Mouse (Mus musculus): Measurements from ENCODE around the gene Plcz1. TPM values are rescaled to one million over a fixed set of nuclear protein-coding genes. Genes with fewer than 3 reads are reported as not detected.

The Plcz1 gene
- not detected in 2 replicates for polyA plus RNA-seq (2015; fragmentation: Nextera tagmentation; extraction: Ambion mirVana)

- ATAC-seq (replicated peaks; ENCODE audit: insufficient number of reproducible peaks, insufficient read depth, low FRiP score, low read depth) = no peak
- Histone ChIP-seq H3K27me3 (no peaks in the 10 kb centered on the region), H3K9ac (no peak within 1 kb of the TSS), H3K4me1 (replicated peaks) (no peaks in the 10 kb centered on the region), H3K4me3 (no peak within 1 kb of the TSS), H3K4me2 (no peak within 1 kb of the TSS), H3K9me3 (replicated peaks) (no peaks in the 10 kb centered on the region), H3K27ac (no peak within 1 kb of the TSS), H3K36me3 (no peaks in the 10 kb centered on the region)
- 81% methylated on average over 5 of the region's 5 CpGs for WGBS
Measured at GRCm38 (mm10) chr6:140041357-140041756, at the start of gene Plcz1. Gene Plcz1, minus strand, starts transcription at chr6:140041457.

DNA sequence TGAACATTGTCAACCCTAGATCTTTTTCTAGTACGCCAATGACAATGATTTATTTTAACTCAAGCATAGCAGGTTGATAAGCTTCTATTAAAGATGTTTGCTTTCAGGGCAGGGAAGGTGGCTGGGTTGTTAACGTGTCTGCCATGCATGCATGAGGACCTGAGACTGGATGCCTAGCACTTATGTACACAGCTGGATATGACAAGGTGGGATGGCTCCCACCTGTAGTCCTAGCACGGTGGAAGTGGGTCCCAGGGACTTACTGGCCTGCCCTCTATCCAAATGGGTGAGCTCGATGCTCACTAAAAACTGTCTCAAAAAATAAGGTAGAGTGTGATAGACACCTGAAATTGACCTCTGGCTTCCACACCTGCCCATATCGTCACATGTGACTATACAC is 48.6 kb upstream of the Plcz1 start:
- no peak overlapping the region for H3K9ac ChIP-seq
- no peak overlapping the region for H3K4me2 ChIP-seq
- H3K27ac ChIP-seq = no peak overlapping the region
- no peaks in the 10 kb centered on the region for H3K36me3 ChIP-seq
- H3K27me3 ChIP-seq = no peaks in the 10 kb centered on the region
- ATAC-seq (replicated peaks; ENCODE audit: insufficient number of reproducible peaks, insufficient read depth, low FRiP score, low read depth) = no peak
- no peak overlapping the region for H3K4me3 ChIP-seq
- H3K9me3 ChIP-seq (replicated peaks) = no peaks in the 10 kb centered on the region
- no peaks in the 10 kb centered on the region for H3K4me1 ChIP-seq (replicated peaks)
- 79% methylated on average over 5 of the region's 5 CpGs for WGBS

- no peak overlapping the region for H3K27ac ChIP-seq
- H3K9me3 ChIP-seq (replicated peaks) = no peaks in the 10 kb centered on the region
- H3K27me3 ChIP-seq = no peaks in the 10 kb centered on the region
- no peak; the same call in 1 of the 2 replicates for ATAC-seq (replicated peaks; ENCODE audit: insufficient number of reproducible peaks, insufficient read depth, low FRiP score, low read depth)
- no peak overlapping the region for H3K9ac ChIP-seq
- H3K4me2 ChIP-seq = no peak overlapping the region
- H3K4me3 ChIP-seq = no peak overlapping the region
- WGBS = 68% methylated on average over 3 of the region's 3 CpGs
- no peaks in the 10 kb centered on the region for H3K4me1 ChIP-seq (replicated peaks)
- no peaks in the 10 kb centered on the region for H3K36me3 ChIP-seq
Measured at GRCm38 (mm10) chr6:140081739-140082138, 40.5 kb upstream of the Plcz1 start.

- 59% methylated on average over 7 of the region's 7 CpGs for WGBS
- no peak for ATAC-seq (replicated peaks; ENCODE audit: insufficient number of reproducible peaks, insufficient read depth, low FRiP score, low read depth)
Measured at GRCm38 (mm10) chr6:140080933-140081332, 39.7 kb upstream of the Plcz1 start.

DNA sequence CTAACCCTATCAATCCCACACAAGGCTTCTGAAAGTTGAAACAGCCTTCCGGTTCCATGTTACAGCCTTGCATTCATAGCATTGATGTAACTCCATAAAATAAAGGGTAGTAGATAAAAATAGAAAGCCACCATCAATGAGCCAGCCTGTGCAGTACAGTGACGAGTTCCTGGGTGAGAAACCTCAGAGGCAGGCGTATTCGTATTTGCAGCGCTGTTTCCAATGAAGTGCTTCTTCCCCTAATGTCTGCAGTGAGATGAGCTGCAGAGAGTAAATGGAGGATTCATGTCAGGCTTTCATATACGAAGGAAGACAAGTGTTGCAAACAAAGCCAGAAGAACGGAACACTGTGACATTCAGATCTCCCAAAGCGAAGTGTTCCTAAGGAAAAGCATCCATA is 27.9 kb upstream of the Plcz1 start:
- Histone ChIP-seq H3K9me3 (replicated peaks) (no peaks in the 10 kb centered on the region), H3K4me2 (no peak overlapping the region), H3K36me3 (no peaks in the 10 kb centered on the region), H3K4me1 (replicated peaks) (no peaks in the 10 kb centered on the region), H3K27ac (no peak overlapping the region), H3K4me3 (no peak overlapping the region), H3K9ac (no peak overlapping the region), H3K27me3 (no peaks in the 10 kb centered on the region)
- WGBS = 79% methylated on average over 8 of the region's 8 CpGs
- ATAC-seq (replicated peaks; ENCODE audit: insufficient number of reproducible peaks, insufficient read depth, low FRiP score, low read depth) = no peak

More at GRCm38 (mm10) chr6:140080933-140081332, 39.7 kb upstream of the Plcz1 start:
- no peak overlapping the region for H3K27ac ChIP-seq
- H3K4me1 ChIP-seq (replicated peaks) = no peaks in the 10 kb centered on the region
- H3K9ac ChIP-seq = no peak overlapping the region
- H3K27me3 ChIP-seq = no peaks in the 10 kb centered on the region
- H3K9me3 ChIP-seq (replicated peaks) = no peaks in the 10 kb centered on the region
- no peak overlapping the region for H3K4me2 ChIP-seq
- no peak overlapping the region for H3K4me3 ChIP-seq
- no peaks in the 10 kb centered on the region for H3K36me3 ChIP-seq

DNA sequence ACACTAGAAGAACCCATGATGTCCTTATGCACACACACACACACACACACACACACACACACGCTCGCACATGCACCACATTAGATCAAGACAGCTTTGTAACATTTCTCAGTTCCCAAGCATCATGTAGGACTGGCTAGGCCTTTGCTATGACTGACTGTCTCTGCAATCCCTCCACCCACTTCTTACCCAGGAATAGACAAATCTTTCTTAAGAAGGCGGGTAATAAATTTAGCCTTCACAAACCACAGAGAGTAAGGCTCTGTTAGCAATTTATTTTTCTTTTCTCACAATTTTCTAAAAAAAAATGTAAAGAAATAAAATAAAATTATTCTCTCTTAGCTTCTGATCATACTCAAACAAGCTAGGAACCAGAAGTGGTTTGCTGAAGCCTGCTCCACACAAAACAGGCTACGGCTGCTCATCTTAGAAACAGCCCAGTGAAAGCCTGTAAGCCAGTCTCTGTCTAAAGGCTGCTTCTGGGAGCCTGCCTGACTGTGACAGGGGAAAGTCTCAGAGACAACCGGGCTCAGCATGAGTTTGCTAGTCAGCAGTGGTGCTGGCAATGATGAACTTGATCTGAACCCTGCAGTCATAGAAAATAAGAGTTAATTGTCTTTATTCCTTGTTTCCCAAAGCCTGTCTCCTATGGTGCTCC is 13.1 kb upstream of the Plcz1 start:
- Histone ChIP-seq H3K4me2 (no peak overlapping the region), H3K9ac (no peak overlapping the region), H3K9me3 (replicated peaks) (no peaks in the 10 kb centered on the region), H3K4me3 (no peak overlapping the region), H3K27me3 (no peaks in the 10 kb centered on the region), H3K36me3 (no peaks in the 10 kb centered on the region), H3K4me1 (replicated peaks) (no peaks in the 10 kb centered on the region), H3K27ac (no peak overlapping the region)
- ATAC-seq (replicated peaks; ENCODE audit: insufficient number of reproducible peaks, insufficient read depth, low FRiP score, low read depth) = no peak
- WGBS = 75% methylated on average over 5 of the region's 5 CpGs

DNA sequence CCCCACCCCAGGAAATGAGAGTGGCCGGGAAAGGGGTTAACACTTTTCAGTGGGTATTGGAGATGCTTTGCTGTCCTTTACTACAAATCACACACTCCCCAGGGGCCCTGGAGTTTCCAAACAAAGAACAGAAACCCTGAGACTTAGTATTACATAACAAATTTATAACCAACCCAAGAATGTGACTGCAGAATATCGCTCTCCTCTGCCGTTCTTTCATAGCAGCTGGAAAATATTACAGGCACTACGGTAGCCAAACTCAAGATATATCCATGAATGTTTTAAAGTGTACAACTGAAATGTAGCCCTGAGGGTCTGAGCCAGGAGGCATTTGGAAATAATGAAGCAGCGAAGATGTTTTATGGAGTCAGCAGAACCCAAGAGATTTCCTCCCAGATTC is 10.2 kb upstream of the Plcz1 start:
- H3K36me3 ChIP-seq = no peaks in the 10 kb centered on the region
- no peaks in the 10 kb centered on the region for H3K9me3 ChIP-seq (replicated peaks)
- H3K27me3 ChIP-seq = no peaks in the 10 kb centered on the region
- no peak overlapping the region for H3K9ac ChIP-seq
- WGBS = 65% methylated on average over 5 of the region's 5 CpGs
- no peak overlapping the region for H3K27ac ChIP-seq
- no peak for ATAC-seq (replicated peaks; ENCODE audit: insufficient number of reproducible peaks, insufficient read depth, low FRiP score, low read depth)
- H3K4me2 ChIP-seq = no peak overlapping the region
- no peak overlapping the region for H3K4me3 ChIP-seq
- no peaks in the 10 kb centered on the region for H3K4me1 ChIP-seq (replicated peaks)

DNA sequence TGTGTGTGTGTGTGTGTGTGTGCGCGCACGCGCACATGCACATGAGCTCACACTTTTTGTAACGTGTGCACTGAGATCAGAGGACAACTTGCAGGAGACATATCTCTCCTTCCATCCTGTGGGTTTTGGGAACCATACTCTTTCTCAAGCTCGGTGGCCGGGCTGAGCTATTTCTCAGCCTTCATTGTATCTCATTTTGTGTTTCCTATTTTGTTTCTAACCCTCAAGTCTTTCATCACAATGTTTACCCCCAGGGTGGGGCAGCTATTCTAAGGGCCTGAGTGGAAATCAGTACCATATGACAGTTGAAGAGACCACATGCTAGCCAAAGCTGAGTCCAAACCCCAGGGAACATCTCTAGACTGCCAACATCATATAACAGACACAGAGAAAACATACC is 305 bp downstream of the Plcz1 start, which contains the start of gene Capza3:
Capza3 (plus strand) TSS at position 301 of the 400 bp plus-strand sequence.
- Histone ChIP-seq H3K27ac (no peak within 1 kb of the TSS), H3K4me3 (no peak within 1 kb of the TSS), H3K9ac (no peak within 1 kb of the TSS), H3K4me1 (replicated peaks) (no peaks in the 10 kb centered on the region), H3K9me3 (replicated peaks) (no peaks in the 10 kb centered on the region), H3K4me2 (no peak within 1 kb of the TSS), H3K36me3 (no peaks in the 10 kb centered on the region), H3K27me3 (no peaks in the 10 kb centered on the region)
- no peak for ATAC-seq (replicated peaks; ENCODE audit: insufficient number of reproducible peaks, insufficient read depth, low FRiP score, low read depth)
- WGBS = 87% methylated on average over 7 of the region's 7 CpGs

GRCm38 (mm10) chr6:140024404-140024803 is 16.9 kb downstream of the Plcz1 start:
- WGBS = 76% methylated on average over 7 of the region's 7 CpGs
- no peak overlapping the region for H3K4me2 ChIP-seq
- ATAC-seq (replicated peaks; ENCODE audit: insufficient number of reproducible peaks, insufficient read depth, low FRiP score, low read depth) = no peak
- H3K27ac ChIP-seq = no peak overlapping the region
- no peaks in the 10 kb centered on the region for H3K27me3 ChIP-seq
- no peaks in the 10 kb centered on the region for H3K9me3 ChIP-seq (replicated peaks)
- H3K9ac ChIP-seq = no peak overlapping the region
- H3K4me1 ChIP-seq (replicated peaks) = no peaks in the 10 kb centered on the region
- no peak overlapping the region for H3K4me3 ChIP-seq
- no peaks in the 10 kb centered on the region for H3K36me3 ChIP-seq

GRCm38 (mm10) chr6:140005181-140005580 is 36.1 kb downstream of the Plcz1 start:
- H3K4me1 ChIP-seq (replicated peaks) = no peaks in the 10 kb centered on the region
- H3K27me3 ChIP-seq = no peaks in the 10 kb centered on the region
- H3K27ac ChIP-seq = no peak overlapping the region
- 77% methylated on average over 3 of the region's 3 CpGs for WGBS
- no peak overlapping the region for H3K4me3 ChIP-seq
- no peak for ATAC-seq (replicated peaks; ENCODE audit: insufficient number of reproducible peaks, insufficient read depth, low FRiP score, low read depth)
- no peak overlapping the region for H3K9ac ChIP-seq
- H3K9me3 ChIP-seq (replicated peaks) = 0 out of 2 replicates have a peak, but pooled peaks cover 2% of the 10 kb centered on the region
- H3K4me2 ChIP-seq = no peak overlapping the region
- no peaks in the 10 kb centered on the region for H3K36me3 ChIP-seq

DNA sequence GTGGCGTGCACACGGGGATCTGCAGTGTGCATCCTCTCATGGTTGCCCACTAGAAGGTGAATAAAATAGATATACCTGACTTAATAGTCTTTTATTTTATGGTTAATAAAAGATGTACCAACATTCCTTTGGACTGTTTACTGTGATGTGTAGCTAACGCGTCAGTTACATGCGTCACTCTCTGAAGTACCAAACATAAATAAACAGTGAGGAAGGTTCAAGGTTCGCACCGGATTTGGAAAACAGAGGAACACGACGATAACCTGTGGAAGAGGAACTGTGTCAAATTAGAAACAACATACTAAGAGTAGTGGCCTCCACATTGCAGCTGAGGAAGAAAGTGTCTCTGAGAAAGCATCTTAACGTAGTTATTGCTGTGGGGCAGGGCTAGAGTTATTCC is 51.7 kb downstream of the Plcz1 start:
- no peaks in the 10 kb centered on the region for H3K27me3 ChIP-seq
- no peaks in the 10 kb centered on the region for H3K36me3 ChIP-seq
- H3K9ac ChIP-seq = no peak overlapping the region
- H3K4me1 ChIP-seq (replicated peaks) = no peaks in the 10 kb centered on the region
- H3K4me2 ChIP-seq = no peak overlapping the region
- no peak for ATAC-seq (replicated peaks; ENCODE audit: insufficient number of reproducible peaks, insufficient read depth, low FRiP score, low read depth)
- WGBS = 84% methylated on average over 10 of the region's 10 CpGs
- no peak overlapping the region for H3K27ac ChIP-seq
- no peaks in the 10 kb centered on the region for H3K9me3 ChIP-seq (replicated peaks)
- H3K4me3 ChIP-seq = no peak overlapping the region

DNA sequence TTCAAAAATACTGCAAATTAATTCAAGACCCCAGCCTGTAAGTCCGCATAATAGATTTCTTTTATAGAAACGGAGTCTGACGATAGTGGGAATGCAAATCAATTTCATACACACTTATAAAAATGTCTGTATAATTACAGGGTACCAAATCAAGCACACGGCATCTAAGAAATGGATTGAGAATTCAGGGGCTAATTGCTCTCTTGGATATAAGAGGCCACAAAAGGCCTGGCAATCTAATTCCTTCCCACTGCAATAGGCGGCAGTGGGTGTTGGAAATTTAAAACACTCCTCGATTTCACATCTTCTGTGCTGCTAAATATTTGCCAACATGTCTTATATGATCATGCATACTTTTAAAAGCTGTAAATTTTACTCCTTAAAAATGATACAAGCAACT is 52.2 kb downstream of the Plcz1 start:
- Histone ChIP-seq H3K4me2 (no peak overlapping the region), H3K27ac (no peak overlapping the region), H3K9ac (no peak overlapping the region), H3K4me3 (no peak overlapping the region), H3K9me3 (replicated peaks) (no peaks in the 10 kb centered on the region), H3K27me3 (no peaks in the 10 kb centered on the region), H3K36me3 (no peaks in the 10 kb centered on the region), H3K4me1 (replicated peaks) (no peaks in the 10 kb centered on the region)
- ATAC-seq (replicated peaks; ENCODE audit: insufficient number of reproducible peaks, insufficient read depth, low FRiP score, low read depth) = no peak
- 85% methylated on average over 6 of the region's 6 CpGs for WGBS

Measured in heart, embryonic 15.5 days (tissue).